Mouse (Mus musculus) C2C12 (cell line): ENCODE data around the gene Rnf135.

Experiments used
- CTCF ChIP-seq: IDR thresholded peaks from one replicate; pipeline ENCODE4 v1.5.1; 2011; ENCODE audit not compliant: control insufficient read depth, insufficient read depth, insufficient read length
- MYOG ChIP-seq: IDR thresholded peaks from one replicate; pipeline ENCODE4 v1.6.1; 2011; ENCODE audit not compliant: control insufficient read depth, insufficient read length; ENCODE audit errors: extremely low read depth
- USF1 ChIP-seq: IDR thresholded peaks from one replicate; pipeline ENCODE4 v1.6.1; 2011; ENCODE audit warnings: low read depth, mild to moderate bottlenecking, control low read depth, moderate library complexity

GRCm38 (mm10) chr11:80212282-80212681 is 28.6 kb downstream of the Rnf135 start:
- TF ChIP-seq MYOG (no peak), CTCF (no peak), USF1 (no peak)
